Mouse (Mus musculus) thymus, postnatal 36 days (tissue): ENCODE data around the gene Prkca.

ENCODE experiments used
- DNase-seq, 2 experiments: peaks; one replicate each; pipeline ENCODE4 v3.0.0; 2022; ENCODE audit warnings: mixed read lengths in 2 of 2

Gene Prkca

DNA sequence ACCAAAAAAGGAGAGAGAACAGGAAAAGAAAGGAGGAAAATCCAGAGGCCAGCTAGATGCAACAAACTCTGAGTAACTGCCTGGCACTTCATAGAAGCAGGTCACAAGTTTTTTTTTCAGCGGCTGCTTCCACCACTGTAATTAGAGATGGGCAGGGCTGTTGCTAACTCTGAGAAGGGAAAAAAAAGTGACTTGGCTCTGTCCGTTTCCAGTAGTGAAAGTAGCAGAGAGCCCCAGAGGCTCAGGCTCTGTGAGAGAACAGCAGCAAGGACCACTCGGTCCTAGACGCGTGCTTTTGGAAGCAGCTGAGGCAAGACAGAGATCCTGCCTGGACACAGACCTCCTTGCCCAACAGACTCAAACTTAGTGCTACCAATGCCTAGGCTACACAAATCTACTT lies 7.3 kb downstream of the Prkca start:
- no peak for DNase-seq

DNA sequence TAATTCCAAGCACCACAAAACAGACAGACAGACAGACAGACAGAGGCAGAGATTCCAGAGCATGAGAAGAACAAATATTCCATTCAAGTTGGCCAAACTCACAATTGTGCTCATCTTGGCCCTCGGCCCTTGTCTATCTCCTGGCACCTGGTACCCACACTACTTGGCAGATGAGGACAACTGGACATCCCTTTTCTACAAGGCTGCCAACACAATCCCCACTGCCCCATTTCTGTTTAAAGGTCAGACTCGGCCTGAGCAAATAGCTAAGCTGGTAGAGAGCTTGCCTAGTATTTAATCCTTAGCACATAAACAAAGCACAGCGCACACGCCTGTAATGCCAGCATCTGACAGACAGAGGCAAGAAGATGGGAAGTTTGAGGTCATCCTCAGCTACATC lies 8.2 kb downstream of the Prkca start:
- no peak for DNase-seq

DNA sequence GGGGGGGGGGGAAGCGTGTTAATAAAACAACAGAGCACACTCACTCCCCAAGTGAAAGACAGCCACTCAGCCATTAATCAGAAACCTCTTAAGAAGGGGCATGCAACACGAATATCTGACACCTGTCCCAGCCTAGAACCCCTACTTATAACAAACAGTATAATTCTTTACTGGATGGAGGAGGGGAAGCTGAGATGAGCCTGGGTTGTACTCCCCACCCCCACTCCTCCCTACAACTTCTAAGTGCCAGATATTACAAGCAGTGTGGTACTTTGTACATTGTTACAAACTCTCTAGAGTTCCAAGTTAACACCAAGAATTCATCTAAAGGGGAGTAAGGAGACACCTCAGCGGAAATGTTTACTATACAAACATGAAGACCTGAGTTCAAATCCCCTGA lies 9.1 kb downstream of the Prkca start:
- no peak for DNase-seq

DNA sequence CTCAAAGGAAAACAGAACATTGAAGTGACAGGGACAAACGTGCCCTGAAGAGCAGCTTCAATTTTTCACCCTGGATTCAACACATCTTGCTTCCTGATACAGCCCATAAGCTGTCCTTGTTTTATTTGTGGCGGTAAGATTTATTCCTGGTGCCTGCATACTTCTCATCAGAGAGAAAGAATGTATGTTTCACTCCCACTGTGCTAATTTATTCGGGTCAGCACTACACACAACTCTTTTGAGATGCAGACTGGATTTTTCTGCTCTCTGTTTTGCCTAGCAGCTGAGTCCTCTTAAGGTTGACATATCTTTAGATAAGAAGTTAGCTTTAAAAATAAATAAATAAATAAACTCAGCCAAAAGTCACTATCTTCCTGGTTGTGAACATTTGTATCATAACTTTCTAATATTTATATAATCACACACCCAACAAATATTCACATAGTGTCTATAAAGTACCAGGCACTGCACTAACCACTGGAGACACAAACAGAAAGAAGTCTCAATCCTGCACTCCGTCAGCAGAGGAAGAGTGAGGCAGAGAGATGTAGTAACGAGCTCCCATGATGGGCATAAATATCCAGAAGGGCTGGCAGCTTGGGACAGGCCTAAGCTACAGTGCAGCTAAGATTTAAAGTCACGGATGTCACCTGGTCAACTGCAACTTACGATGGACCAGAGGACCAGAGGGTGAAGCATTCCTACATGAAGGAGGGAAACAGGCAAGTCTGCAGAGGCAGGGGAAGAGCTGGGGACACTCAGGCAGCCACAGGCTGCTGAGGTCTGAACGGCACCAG lies 9.9 kb downstream of the Prkca start:
- DNase-seq: no peak

DNA sequence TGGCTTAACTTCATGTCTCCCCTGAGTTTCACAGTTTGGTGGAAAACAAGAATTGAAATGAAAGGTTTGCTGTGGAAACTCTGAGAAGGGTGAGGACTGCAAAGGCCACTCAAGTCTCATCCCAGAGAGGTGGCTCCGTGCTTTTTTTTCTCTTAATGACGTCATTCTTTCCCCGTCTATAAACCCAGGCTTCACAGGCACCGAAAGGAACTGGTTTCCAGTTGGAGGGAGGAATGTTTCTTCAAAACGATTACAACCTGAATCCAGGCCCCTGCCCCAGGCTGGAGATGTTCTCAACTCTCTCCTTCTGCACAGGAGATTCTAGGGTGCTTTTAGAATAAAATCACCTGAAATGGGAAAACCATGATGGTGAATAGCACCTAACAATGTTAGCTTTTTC lies 10.7 kb downstream of the Prkca start:
- no peak for DNase-seq

DNA sequence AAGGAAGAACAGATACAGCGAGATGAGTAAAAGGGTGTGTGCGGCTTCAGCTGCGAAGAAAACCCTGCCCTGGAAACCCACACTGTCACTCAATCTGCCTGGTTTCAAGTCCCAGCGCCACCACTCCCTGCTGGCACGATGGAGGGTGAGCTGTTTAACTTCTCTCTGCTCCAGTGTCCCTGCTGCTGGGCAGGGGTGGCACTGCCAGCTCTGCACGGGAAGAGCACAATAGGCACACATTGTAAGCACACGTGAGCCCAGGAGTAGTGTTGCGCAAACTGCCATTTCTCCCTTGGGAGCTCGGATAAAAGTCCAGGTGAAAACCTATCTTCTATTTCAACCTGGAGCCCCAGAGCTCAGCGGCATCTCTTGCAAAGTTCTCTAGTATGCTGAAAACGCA lies 12.9 kb downstream of the Prkca start:
- DNase-seq: no peak

DNA sequence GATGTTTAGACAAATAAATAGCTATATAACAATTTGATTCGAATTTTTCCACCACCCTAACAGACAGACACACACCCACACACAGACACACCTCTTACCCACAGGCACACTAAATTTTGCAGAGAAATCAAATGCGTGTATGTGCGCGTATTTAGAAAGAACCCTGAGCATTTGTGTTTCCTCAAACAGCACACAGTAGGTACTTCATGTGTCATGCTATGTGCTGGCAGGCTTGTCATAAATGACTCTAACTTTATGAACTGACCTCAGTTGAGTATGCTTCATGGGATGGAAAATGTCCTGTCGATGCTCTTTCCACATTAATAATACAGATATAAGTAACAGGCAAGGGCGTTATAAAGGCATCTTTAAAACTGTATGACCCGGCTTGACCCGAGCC lies 17.8 kb downstream of the Prkca start:
- DNase-seq: no peak

DNA sequence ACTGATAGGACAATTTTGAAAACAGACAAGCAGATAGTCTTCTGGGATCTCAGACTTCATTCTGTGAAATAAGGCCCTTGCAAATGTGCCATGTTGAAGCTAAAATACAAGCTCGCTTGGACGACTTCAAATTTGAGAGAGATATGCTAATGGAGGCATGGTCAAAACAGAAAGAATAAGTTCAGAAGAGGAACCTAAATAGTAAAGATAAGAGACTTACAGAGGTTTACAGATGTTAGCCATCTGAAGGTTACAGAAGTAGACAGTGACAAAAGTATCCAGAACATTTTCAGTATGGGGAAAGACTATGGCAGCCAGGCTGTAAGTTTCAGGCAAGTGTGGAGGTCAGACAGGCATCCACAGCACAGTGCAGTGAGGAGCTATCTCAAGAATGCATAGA lies 21.6 kb downstream of the Prkca start:
- no peak for DNase-seq

DNA sequence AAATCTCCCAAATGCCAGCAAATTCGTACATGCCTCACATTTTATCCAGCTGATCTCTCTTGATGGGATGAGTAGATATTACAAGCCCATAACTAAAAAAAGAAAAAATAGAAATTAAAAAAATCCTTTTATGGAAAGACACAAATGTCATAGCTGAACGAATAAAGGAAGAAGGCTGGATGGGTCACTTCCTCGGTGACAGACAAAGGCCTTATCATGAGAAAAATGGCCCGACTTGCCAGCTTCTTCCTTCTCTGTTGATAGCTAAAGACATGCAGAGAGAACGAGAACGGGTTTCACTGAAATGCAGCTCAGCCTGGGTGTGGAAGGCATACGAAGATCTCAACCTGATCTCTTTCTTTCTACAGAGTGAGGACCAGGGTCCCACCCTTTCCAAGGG lies 23.2 kb downstream of the Prkca start:
- no peak for DNase-seq

DNA sequence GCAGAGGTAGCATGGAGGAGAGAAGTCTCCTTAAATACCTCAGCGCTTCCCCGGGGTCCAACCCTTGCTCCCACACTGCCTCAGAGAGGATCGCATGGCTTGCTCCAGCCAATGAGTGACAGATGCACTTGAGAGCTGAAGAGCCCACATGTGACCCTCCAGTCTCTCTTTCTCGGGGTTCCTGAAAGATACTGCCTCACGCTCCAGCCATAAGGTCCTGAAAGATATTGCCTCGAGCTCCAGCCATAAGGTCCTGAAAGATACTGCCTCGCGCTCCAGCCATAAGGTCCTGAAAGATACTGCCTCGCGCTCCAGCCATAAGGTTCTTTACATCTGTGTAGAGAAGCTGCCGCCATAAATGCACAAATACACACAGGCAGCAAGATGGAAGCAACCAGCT lies 24.6 kb downstream of the Prkca start:
- DNase-seq: no peak

DNA sequence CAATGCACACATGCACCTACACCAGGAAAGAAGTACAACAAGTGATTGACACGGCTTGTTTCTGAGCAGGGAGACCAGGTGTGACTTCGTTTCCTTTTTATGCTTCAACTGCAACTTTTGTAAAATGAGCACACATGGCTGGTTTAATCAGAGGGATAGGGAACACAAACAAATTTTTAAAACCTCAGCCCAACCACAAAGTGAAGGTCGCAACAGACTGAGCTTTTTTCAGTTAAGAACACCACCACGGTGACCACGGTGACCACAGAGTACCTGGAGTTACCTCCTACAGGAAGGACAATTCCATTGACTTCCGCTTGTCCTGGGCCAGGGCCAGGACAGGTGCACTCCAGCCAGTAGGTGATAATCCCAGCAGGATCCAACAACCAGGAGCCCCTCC lies 25.9 kb downstream of the Prkca start:
- DNase-seq: no peak

DNA sequence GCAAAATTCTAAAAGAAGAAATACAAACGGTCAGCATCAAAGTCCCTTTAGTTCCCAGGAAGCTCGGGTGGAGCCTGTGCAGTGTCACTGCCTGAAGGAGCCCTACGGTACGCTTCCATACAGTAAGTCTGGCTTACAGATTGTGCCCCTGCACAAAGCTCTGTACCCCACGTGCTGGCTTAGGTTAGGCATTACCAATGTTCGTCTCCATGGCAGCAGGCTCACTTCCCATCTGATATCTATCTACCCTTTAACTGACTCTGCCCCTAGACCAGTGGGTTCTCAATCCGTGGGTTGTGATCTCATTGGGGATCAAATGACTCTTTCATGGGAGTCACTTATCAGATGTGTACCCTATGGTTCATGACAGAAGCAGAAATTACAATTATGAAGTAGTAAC lies 28.0 kb downstream of the Prkca start:
- DNase-seq: no peak

DNA sequence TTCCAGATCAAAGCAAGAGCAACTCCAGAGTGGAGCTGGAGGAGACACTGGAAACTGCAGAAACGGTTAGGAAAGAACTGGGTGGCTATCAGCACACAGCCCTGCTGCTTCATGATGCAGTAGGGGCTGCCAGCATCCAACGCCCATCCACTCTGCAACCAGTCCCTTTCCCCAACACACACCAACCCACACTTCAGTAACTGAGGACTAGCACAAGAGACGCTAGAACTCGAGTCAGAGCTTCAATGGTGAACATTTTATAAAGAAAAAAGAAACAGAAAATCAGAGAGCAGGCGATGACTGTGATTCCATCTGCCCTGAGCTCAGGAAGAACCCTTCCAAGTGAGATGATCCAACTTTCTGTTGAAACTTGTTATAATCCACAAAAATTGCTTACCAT lies 31.2 kb downstream of the Prkca start:
- no peak for DNase-seq

DNA sequence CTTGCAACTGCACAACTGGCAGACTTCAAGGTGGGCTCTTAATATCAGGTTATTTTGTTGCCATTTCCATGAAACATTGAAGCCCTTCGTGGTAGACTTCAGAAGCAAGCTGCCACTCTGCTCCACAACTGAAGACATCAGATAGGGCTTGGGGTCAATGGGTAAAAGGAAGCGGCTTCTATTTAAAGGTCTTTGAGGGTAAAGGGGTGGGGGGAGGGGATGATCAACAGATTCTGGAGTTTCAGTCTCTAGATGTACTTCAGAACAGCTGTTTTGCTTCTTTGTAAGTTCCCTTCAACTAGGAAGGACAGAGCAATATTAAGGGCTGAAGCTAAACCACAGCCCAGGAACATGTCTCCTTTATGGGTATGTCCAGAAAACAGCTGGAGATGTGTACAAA lies 31.8 kb downstream of the Prkca start:
- DNase-seq: no peak

DNA sequence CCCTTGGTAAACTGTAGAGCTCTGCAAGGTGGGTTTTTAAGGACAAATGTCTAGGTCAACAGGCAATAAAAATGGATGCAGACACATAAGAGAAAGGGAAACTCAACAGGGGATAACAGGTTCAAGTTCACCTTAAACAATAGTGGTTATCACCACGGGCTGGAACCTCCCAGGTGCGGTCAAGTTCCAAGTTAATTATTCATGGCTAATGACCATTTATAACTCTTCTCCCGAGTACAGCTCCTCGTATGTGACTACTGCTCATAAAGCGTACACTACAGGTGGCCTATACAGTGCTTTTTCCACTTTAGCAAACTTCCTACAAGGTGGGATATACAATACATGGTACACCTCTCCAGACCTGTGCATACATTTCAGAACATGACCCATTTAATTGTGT lies 33.9 kb downstream of the Prkca start:
- DNase-seq: no peak

DNA sequence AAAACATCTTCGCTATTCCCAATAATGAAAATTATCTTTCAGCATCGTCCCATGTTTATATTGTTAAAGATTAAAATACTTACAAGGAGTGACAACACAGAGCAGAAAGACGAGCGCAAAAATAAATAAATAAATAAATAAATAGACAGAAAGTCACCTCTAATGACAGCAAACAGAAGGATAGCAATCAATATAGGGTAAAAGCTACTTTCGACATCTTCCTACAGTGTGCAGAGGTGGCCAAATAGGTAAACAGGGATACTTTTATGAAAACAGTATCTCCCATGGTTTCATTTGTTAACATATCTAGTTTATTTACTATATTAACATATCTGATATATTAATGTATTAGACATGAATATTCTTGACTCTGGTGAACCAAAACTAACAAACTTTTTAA lies 35.5 kb downstream of the Prkca start:
- DNase-seq: no peak

DNA sequence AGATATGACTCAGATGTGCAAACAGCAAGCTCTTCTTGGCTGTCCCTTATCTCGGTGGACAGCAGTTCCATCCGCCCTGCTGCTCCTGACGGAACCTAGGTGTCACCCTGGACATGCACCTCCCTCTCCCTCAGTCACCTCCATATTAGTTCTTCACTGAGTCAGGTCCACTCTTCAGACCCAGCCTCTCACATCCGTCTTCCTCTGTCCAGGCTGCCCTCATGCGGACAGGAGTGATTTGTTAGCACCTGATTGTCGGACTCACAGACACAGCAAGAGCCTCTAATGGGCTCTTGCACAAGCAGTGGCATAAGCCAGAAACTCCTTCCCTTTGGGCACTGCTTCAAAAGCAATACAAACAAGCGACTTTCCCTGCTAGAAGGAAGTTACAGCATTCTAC lies 36.5 kb downstream of the Prkca start:
- no peak for DNase-seq

DNA sequence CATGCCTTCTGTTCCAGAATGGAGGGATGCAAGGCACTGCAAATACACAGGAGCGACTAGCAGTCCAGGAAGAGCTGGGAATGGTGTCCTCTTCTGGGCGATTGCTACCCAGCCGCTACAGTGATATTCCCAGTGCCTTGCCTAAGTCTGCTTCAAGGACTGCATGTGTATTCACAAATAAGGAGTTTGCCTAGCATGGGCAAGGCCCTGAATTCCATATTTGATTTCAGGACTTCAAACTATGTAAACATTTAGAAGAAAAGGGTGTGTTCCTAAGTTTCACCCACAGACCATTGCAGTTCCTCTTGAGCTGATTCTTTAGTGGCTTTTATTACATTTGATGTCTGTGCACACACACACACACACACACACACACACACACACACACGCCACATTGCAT lies 39.9 kb downstream of the Prkca start:
- no peak for DNase-seq

DNA sequence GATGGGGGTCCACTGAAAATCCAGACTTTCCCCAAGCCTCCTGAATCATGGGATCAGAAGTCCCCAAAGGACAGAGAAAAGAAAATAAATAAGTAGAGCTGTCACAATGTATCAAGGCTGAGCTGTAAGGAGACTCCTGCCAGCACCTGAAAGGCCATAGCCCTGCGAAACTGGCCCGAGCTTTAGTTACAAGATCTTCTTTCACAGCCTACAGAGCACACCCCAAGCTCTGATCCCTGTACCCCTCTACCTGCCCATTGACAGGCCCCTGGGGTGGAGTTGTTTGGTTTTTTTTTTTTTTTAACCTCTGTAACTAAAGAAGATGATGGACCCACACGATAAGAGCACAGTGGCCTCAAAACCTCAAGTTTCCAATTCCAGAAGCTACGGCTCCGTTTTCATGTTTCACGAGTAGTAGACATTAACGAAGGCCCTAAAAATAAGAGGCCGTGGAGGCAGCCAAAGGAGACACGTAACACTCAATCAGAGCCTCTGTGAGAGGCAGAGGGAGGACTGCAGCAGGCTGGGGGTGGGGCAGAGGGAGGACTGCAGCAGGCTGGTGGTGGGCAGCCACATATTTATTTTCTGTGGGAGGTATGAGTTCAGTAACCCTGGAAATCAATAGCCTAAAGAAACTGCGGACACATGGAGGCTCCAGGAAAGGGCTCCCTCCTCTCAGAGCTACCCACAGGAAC lies 41.8 kb downstream of the Prkca start:
- no peak for DNase-seq

DNA sequence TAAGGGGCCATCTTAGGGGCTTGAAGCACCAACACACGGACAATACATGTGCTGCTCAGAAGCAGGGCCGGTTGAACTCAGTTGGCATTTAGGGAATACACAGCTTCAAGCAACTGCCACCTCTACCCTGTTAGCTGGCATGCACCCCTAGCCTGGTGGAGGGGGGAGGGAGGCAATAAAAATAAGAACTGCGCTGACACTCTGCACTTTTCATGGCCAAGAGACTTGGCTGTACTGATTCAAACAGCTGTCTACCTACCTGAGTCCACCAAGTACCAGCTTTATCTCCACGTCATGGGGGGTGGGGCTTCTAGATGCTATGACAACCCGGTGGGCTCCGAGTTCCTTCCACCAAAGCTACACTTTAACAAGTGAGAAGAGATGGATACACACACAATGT lies 42.7 kb downstream of the Prkca start:
- DNase-seq: no peak

DNA sequence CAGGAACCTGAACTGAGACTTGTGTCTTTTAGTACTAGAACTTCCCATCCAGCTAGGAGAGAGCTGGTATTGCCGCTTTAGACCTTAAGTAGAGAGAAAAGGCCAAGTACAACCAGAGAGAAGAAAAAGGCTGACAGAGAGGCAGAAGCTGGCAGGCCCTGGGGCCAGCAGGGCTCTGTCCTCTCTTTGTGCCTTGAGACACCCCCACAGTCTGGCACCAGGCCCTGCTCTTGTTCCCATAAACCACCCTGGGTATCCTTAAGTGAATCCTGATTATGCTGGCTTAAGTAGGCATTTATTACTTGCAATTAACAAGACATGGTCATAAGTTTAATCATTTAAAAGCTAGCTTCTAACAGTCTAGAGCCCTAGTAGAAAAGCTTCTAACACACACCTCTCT lies 43.3 kb downstream of the Prkca start:
- no peak for DNase-seq

DNA sequence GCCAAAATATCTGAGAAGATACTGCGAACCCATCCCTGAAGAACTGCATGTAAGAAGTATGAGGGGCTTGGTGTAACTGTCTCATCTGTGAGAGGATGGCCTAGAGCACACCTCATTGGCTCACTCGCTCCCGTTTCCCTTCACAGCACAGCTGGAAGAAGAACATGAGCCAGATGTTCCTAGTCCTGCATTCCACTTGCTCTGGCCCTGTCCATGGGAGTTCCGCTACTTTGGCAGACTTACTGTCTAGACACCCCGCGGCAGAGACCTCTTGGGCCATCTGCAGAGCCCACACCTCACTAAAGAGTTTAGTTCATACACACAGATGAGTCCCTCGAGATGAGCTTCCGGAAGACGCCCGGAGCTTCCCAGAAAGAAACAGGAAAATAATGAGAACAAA lies 43.8 kb downstream of the Prkca start:
- no peak for DNase-seq

DNA sequence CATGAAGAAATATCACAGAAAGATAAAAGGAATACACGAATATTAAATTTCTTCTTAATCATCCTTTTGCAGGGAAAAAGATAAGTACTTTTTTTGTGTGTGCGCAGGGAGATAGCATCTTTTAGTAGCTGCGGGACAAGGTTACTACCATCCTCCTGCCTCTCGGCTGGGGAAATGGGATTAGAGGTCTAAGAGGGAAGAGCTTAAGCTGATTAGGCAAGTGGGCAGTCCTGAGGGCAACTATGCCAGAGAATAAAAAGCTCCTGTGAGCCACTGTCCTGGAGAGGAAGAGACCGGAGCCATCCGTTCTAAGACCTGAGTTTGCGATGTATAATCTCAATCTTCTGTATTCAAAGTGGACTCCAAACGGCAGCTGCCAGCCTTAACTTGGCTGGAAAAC lies 45.8 kb downstream of the Prkca start:
- no peak for DNase-seq

DNA sequence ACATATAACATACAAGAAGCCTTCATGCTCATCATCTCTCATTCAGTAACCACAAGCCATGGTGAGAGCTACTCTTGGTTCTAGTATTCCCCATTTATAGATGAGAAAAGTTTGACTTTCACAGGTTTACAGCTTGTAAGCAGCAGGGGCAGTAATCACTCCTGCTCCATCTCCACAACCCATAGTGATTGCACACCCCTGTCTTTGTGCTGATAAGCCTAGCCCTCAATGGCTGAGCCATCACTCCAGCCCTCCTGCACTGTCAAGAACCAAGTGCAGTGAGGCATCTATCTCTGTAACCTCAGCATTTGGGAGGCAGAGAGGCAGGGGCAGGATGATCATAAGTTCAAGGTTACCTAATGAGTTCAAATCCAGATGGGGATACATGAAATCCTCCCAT lies 48.4 kb downstream of the Prkca start:
- DNase-seq: no peak

DNA sequence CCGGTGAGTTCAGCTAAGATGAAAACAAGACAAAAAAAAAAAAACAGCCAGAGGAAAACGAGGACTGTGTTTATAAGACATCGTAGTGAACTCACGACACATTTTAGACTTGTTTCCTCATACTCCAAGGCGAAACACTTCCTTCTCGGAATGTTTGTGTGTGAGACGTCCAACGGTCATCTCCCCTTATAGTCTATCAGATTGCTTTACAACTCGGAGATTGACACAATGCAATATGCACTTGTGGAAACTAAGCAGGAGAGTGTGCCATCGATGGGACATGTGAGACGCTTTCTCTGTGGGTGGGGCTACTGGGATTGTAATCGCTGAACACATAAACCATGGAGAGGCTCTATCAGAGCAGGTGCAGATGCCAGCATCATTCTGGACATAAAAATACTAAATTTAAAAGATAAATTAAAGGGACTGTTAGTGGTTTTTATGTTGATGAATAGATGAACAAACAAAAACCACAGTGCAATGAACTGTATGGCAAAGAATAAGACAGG lies 49.4 kb downstream of the Prkca start:
- no peak for DNase-seq
